Mouse (Mus musculus) olfactory bulb, adult 2 months (tissue): ENCODE measurements around the gene Chka.

Experiments used
- CTCF ChIP-seq: fragments of 200-500 bp; IDR thresholded peaks from 2 replicates; pipeline ENCODE4 v1.5.1; 2012; ENCODE audit warnings: low read depth, mild to moderate bottlenecking, low read length, moderate library complexity; ENCODE audit not compliant: insufficient read depth
- POLR2A ChIP-seq: fragments of 200-500 bp; IDR thresholded peaks from 2 replicates; pipeline ENCODE4 v1.6.1; 2012; ENCODE audit warnings: mild to moderate bottlenecking, low read depth, low read length, moderate library complexity; ENCODE audit not compliant: insufficient read depth

DNA sequence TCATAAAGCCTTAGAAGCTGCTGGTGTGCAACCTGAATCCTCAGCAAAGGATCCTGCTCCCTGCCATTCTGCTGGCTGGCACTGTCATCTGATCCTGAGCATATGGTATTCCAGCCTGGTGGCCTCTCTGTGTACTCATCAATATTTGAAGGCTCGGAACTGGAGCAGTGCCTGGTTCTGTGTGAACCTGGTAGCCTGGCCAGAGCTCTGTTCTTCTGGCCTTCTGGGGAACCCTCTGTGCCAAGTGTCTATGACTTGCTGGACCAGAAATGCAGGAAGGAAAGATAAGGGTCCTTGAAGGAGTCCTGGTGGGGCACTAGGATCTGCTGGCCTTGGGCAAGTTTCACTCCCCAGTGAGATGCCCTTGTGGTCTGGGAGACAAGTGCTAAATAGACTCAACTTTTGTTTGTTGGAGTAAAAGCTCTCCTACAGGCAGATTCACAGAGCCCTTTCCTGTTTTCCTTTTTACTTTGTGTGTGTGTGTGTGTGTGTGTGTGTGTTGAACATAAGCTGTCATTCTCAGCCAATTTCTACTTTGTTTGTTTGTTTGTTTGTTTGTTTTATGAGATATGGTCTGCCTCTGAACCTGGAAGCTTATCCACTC, 5.7 kb upstream of the Chka start:
- no peak for TF ChIP-seq CTCF
- TF ChIP-seq POLR2A, result no peak
